Mouse (Mus musculus) midbrain, embryonic 14.5 days (tissue): ENCODE data around the gene Enox1. TPM values are rescaled to one million over a fixed set of nuclear protein-coding genes. Genes with fewer than 3 reads are reported as not detected.

Source experiments
- ATAC-seq: fragments of 200-750 bp; cut with Nextera tagmentation; 2 replicates; pipeline ENCODE4 v1.8.0; 2017; ENCODE audit warnings: moderate number of reproducible peaks, moderate library complexity; ENCODE audit not compliant: low FRiP score, low TSS enrichment
- DNase-seq: peaks from one replicate; pipeline ENCODE4 v3.0.0-alpha.2; 2015
- H3K27ac ChIP-seq: fragments of 300-500 bp; sonication (generic); replicated peaks from 2 replicates; pipeline ENCODE4 v1.5.1; 2014; ENCODE audit warnings: mild to moderate bottlenecking, low read depth, low read length, moderate library complexity
- H3K27me3 ChIP-seq: fragments of 300-500 bp; sonication (generic); 2 replicates; pipeline ENCODE4 v1.6.1; 2014; ENCODE audit warnings: low read length, control low read depth, mixed read lengths; ENCODE audit not compliant: control insufficient read depth, insufficient read depth
- H3K36me3 ChIP-seq: fragments of 300-500 bp; sonication (generic); 2 replicates; pipeline ENCODE4 v1.6.1; 2014; ENCODE audit warnings: low read length, control low read depth; ENCODE audit not compliant: control insufficient read depth, insufficient read depth
- H3K4me1 ChIP-seq: fragments of 300-500 bp; sonication (generic); 2 replicates; pipeline ENCODE4 v1.6.1; 2014; ENCODE audit warnings: mild to moderate bottlenecking, antibody characterized with exemption, low read length, control low read depth; ENCODE audit not compliant: control insufficient read depth, insufficient read depth
- H3K4me2 ChIP-seq: fragments of 300-500 bp; sonication (generic); 2 replicates; pipeline ENCODE4 v1.6.1; 2014; ENCODE audit warnings: mild to moderate bottlenecking, low read length, moderate library complexity
- H3K4me3 ChIP-seq: fragments of 300-500 bp; sonication (generic); replicated peaks from 2 replicates; pipeline ENCODE4 v1.5.1; 2014; ENCODE audit warnings: low read depth, low read length
- H3K9ac ChIP-seq: fragments of 300-500 bp; sonication (generic); replicated peaks from 2 replicates; pipeline ENCODE4 v1.6.1; 2014; ENCODE audit warnings: mild to moderate bottlenecking, low read length, moderate library complexity
- H3K9me3 ChIP-seq: fragments of 300-500 bp; sonication (generic); 2 replicates; pipeline ENCODE4 v1.6.1; 2016; ENCODE audit warnings: low read length, control low read depth, mixed read lengths; ENCODE audit not compliant: control insufficient read depth
- WGBS: fragments of 180-500 bp; shearing (Covaris S2); extraction: QIAGEN DNeasy Blood & Tissue Kit; methylation state at CpG from one replicate; pipeline ENCODE4 v1.1.7; 2014; 5-methylcytosine and 5-hydroxymethylcytosine counted together
- polyA plus RNA-seq: library from polyadenylated mRNA; unstranded; fragments of >200 nt; fragmentation: Nextera tagmentation; extraction: Ambion mirVana; gene quantifications from 2 replicates; pipeline ENCODE4 v1.2.1, GENCODE M21; 2014

Enox1 gene
- polyA plus RNA-seq, 1 experiment from 2014 or later = 39.5 TPM

GRCm38 (mm10) chr14:77484951-77485447, 328.4 kb downstream of the Enox1 start:
- peaks cover 8% of the 10 kb centered on the region; the same call in 1 of the 2 replicates for H3K4me1 ChIP-seq
- no peak for ATAC-seq

GRCm38 (mm10) chr14:77490699-77491098, 334.1 kb downstream of the Enox1 start:
- Histone ChIP-seq H3K9ac (no peak overlapping the region), H3K4me3 (no peak overlapping the region), H3K9me3 (no peaks in the 10 kb centered on the region), H3K4me1 (peaks cover 8% of the 10 kb centered on the region; the same call in 1 of the 2 replicates), H3K36me3 (no peaks in the 10 kb centered on the region), H3K4me2 (no peak overlapping the region), H3K27me3 (no peaks in the 10 kb centered on the region), H3K27ac (no peak overlapping the region)
- no peak for DNase-seq
- no peak for ATAC-seq
- WGBS = over 99% methylated on average over 6 of the region's 6 CpGs

More at GRCm38 (mm10) chr14:77484951-77485447, 328.4 kb downstream of the Enox1 start:
- H3K27me3 ChIP-seq = no peaks in the 10 kb centered on the region
- H3K9me3 ChIP-seq = no peaks in the 10 kb centered on the region
- no peak for DNase-seq
- 91% methylated on average over 8 of the region's 8 CpGs for WGBS
- H3K4me3 ChIP-seq = no peak overlapping the region
- no peaks in the 10 kb centered on the region for H3K36me3 ChIP-seq
- H3K4me2 ChIP-seq = no peak overlapping the region
- no peak overlapping the region for H3K27ac ChIP-seq
- H3K9ac ChIP-seq = no peak overlapping the region

- 90% methylated on average over 2 of the region's 2 CpGs for WGBS
- peaks cover 8% of the 10 kb centered on the region; the same call in 1 of the 2 replicates for H3K4me1 ChIP-seq
- H3K9ac ChIP-seq = no peak overlapping the region
- H3K9me3 ChIP-seq = no peaks in the 10 kb centered on the region
- no peak overlapping the region for H3K4me3 ChIP-seq
- no peak overlapping the region for H3K27ac ChIP-seq
- H3K27me3 ChIP-seq = no peaks in the 10 kb centered on the region
- no peak for DNase-seq
- ATAC-seq = no peak
- H3K4me2 ChIP-seq = no peak overlapping the region
- H3K36me3 ChIP-seq = no peaks in the 10 kb centered on the region
Measured at GRCm38 (mm10) chr14:77491731-77492130, 335.2 kb downstream of the Enox1 start.

- DNase-seq = no peak
- Histone ChIP-seq H3K27me3 (no peaks in the 10 kb centered on the region), H3K9me3 (no peaks in the 10 kb centered on the region), H3K4me1 (0 out of 2 replicates have a peak, but pooled peaks cover 4% of the 10 kb centered on the region), H3K4me2 (no peak overlapping the region), H3K36me3 (no peaks in the 10 kb centered on the region), H3K4me3 (no peak overlapping the region), H3K27ac (no peak overlapping the region), H3K9ac (no peak overlapping the region)
- no peak for ATAC-seq
- 53% methylated on average over 6 of the region's 6 CpGs for WGBS
Measured at GRCm38 (mm10) chr14:77499996-77500581, 343.5 kb downstream of the Enox1 start.

DNA sequence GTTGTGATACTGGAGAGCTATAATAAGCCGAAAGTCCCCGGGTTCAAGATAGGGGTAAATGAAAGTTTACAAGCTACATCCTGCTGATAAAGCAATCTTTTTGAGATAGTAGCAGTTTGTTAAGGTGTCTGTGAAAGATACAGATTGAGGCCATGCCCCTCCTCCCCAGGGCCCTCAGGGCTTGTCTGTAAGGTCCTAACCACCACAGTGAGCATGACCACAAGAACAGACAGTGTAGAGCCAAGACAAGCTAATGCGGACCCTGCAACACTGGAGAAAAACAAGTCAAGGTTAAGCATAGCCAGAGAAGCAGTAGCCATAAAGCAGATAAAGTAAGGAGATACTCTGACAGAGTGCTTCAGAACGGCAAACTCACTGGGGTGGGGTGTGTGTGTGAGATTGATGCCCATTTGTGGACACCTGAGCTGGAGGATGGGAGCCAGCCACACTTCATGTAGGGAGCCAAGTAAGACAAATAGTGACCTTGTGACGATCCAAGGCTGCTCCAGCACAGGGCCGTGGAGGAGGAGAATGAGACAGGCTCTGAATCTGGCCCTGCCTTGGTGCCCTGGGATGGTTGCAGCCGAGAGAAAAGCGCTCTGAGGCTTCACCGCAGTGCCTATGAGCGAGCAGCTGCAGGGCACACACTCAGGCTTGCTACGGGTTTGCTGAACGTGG, 348.0 kb downstream of the Enox1 start:
- no peak overlapping the region for H3K4me3 ChIP-seq
- 84% methylated on average over 12 of the region's 12 CpGs for WGBS

GRCm38 (mm10) chr14:77506341-77506740, 349.8 kb downstream of the Enox1 start:
- H3K27me3 ChIP-seq = no peaks in the 10 kb centered on the region
- H3K27ac ChIP-seq = peak overlapping the region; percentile 41; the same call in 1 of the 2 replicates
- H3K9me3 ChIP-seq = no peaks in the 10 kb centered on the region
- H3K4me2 ChIP-seq = no peak overlapping the region
- DNase-seq (peak; percentile 29), ATAC-seq (no peak)
- 50% methylated on average over 9 of the region's 9 CpGs for WGBS
- 0 out of 2 replicates have a peak, but pooled peaks cover 5% of the 10 kb centered on the region for H3K4me1 ChIP-seq
- no peak overlapping the region for H3K9ac ChIP-seq
- no peak overlapping the region for H3K4me3 ChIP-seq
- 0 out of 2 replicates have a peak, but pooled peaks cover 6% of the 10 kb centered on the region for H3K36me3 ChIP-seq

More for the DNA sequence above, 348.0 kb downstream of the Enox1 start:
- Histone ChIP-seq H3K27ac (no peak overlapping the region; the same call in 1 of the 2 replicates), H3K9me3 (no peaks in the 10 kb centered on the region), H3K4me2 (no peak overlapping the region), H3K9ac (no peak overlapping the region), H3K4me1 (0 out of 2 replicates have a peak, but pooled peaks cover 9% of the 10 kb centered on the region), H3K27me3 (no peaks in the 10 kb centered on the region), H3K36me3 (0 out of 2 replicates have a peak, but pooled peaks cover 6% of the 10 kb centered on the region)
- no peak for DNase-seq
- no peak for ATAC-seq

- WGBS = 82% methylated on average over 12 of the region's 12 CpGs
- Histone ChIP-seq H3K4me1 (0 out of 2 replicates have a peak, but pooled peaks cover 5% of the 10 kb centered on the region), H3K4me2 (no peak overlapping the region), H3K36me3 (0 out of 2 replicates have a peak, but pooled peaks cover 6% of the 10 kb centered on the region), H3K4me3 (no peak overlapping the region), H3K9me3 (0 out of 2 replicates have a peak, but pooled peaks cover under 1% of the 10 kb centered on the region), H3K9ac (no peak overlapping the region), H3K27me3 (no peaks in the 10 kb centered on the region), H3K27ac (no peak overlapping the region)
- ATAC-seq (no peak), DNase-seq (peak; percentile 26)
Measured at GRCm38 (mm10) chr14:77508036-77508435, 351.5 kb downstream of the Enox1 start.

GRCm38 (mm10) chr14:77509042-77509441, 352.5 kb downstream of the Enox1 start:
- H3K27me3 ChIP-seq = no peaks in the 10 kb centered on the region
- ATAC-seq (no peak), DNase-seq (no peak)
- no peak overlapping the region for H3K27ac ChIP-seq
- H3K4me2 ChIP-seq = no peak overlapping the region
- WGBS = 87% methylated on average over 6 of the region's 6 CpGs
- H3K4me1 ChIP-seq = 0 out of 2 replicates have a peak, but pooled peaks cover 5% of the 10 kb centered on the region
- H3K4me3 ChIP-seq = no peak overlapping the region
- H3K36me3 ChIP-seq = 0 out of 2 replicates have a peak, but pooled peaks cover 6% of the 10 kb centered on the region
- no peak overlapping the region for H3K9ac ChIP-seq
- H3K9me3 ChIP-seq = 0 out of 2 replicates have a peak, but pooled peaks cover 4% of the 10 kb centered on the region
